ENCODE assay signal across 8 mouse cellular contexts in genomic region chr11:24078706-24079316, GRCm38 (mm10). TPM values are rescaled to one million over a fixed set of nuclear protein-coding genes. Genes with fewer than 3 reads are reported as not detected.
DNase-seq lines count a peak whose midpoint lies in the region; ATAC-seq and TF ChIP-seq lines count a peak whose summit lies in the region.

No protein-coding gene starts in this region.

- peak overlapping the region; percentile 96 for H3K4me3 ChIP-seq in forebrain, embryonic 12.5 days (replicated peaks)
- peak overlapping the region; percentile 72 for H3K4me3 ChIP-seq in intestine, embryonic 15.5 days (replicated peaks)
- H3K4me3 ChIP-seq in lung, embryonic 16.5 days (ENCODE audit: low read length), result peak overlapping the region; percentile 65
- H3K4me3 ChIP-seq in small intestine, adult 2 months (ENCODE audit: low read depth, low read length), result peak overlapping the region; percentile 67

- H3K27me3 ChIP-seq in forebrain, embryonic 12.5 days, result no peaks in the 10 kb centered on the region
- H3K27me3 ChIP-seq in intestine, embryonic 15.5 days (replicated peaks), result no peaks in the 10 kb centered on the region
- peaks cover 15% of the 10 kb centered on the region for H3K27me3 ChIP-seq in lung, embryonic 16.5 days (ENCODE audit: control insufficient read depth, insufficient read depth, low read depth, low read length)
- peaks cover 11% of the 10 kb centered on the region; the same call in 1 of the 2 replicates for H3K27me3 ChIP-seq in small intestine, adult 2 months (ENCODE audit: control insufficient read depth, insufficient read depth, low read length)

- TF ChIP-seq POLR2A in small intestine, adult 2 months (IDR thresholded peaks at IDR 0.05; ENCODE audit: low read depth, low read length), result no peak

- peak overlapping the region; percentile 99 for H3K27ac ChIP-seq in forebrain, embryonic 12.5 days
- H3K27ac ChIP-seq in intestine, embryonic 15.5 days, result peak overlapping the region; percentile 93
- H3K27ac ChIP-seq in lung, embryonic 16.5 days (ENCODE audit: low read length), result peak overlapping the region; percentile 89
- H3K27ac ChIP-seq in small intestine, adult 2 months (ENCODE audit: insufficient read depth, low read depth, low read length), result peak overlapping the region; percentile 72

- peak overlapping the region; percentile 98 for H3K9ac ChIP-seq in forebrain, embryonic 12.5 days
- peak overlapping the region; percentile 70 for H3K9ac ChIP-seq in intestine, embryonic 15.5 days
- H3K9ac ChIP-seq in lung, embryonic 16.5 days (ENCODE audit: low read length), result peak overlapping the region; percentile 74

- TF ChIP-seq CTCF in small intestine, adult 2 months (IDR thresholded peaks at IDR 0.05; ENCODE audit: extremely low read depth, insufficient read length, insufficient replicate concordance, low read depth, low read length), result no peak

- H3K36me3 ChIP-seq in forebrain, embryonic 12.5 days (replicated peaks), result no peaks in the 10 kb centered on the region; the same call in 1 of the 2 replicates
- no peaks in the 10 kb centered on the region for H3K36me3 ChIP-seq in intestine, embryonic 15.5 days
- no peaks in the 10 kb centered on the region for H3K36me3 ChIP-seq in lung, embryonic 16.5 days (ENCODE audit: control insufficient read depth, insufficient read depth, low read length)
- no peaks in the 10 kb centered on the region for H3K36me3 ChIP-seq in small intestine, adult 2 months (ENCODE audit: control insufficient read depth, insufficient read depth, low read length)

- no peak for ATAC-seq in forebrain, embryonic 12.5 days (ENCODE audit: low FRiP score)
- ATAC-seq in intestine, embryonic 15.5 days, result no peak
- ATAC-seq in lung, embryonic 16.5 days (ENCODE audit: low read depth), result no peak

- H3K4me1 ChIP-seq in forebrain, embryonic 12.5 days, result peaks cover 41% of the 10 kb centered on the region
- H3K4me1 ChIP-seq in intestine, embryonic 15.5 days (replicated peaks), result peaks cover 19% of the 10 kb centered on the region
- peaks cover 27% of the 10 kb centered on the region for H3K4me1 ChIP-seq in lung, embryonic 16.5 days (replicated peaks; ENCODE audit: control insufficient read depth, insufficient read depth, low read length)
- peaks cover 3% of the 10 kb centered on the region; the same call in 1 of the 2 replicates for H3K4me1 ChIP-seq in small intestine, adult 2 months (ENCODE audit: control insufficient read depth, insufficient read depth, insufficient read length, low read length)

- intact Hi-C loops in gastrocnemius, postnatal 14 days (cut with DNase I; ENCODE audit: low total_unique reads), result no loop called here

- 0% methylated on average over 38 of the region's 38 CpGs for WGBS in forebrain, embryonic 12.5 days
- under 1% methylated on average over 38 of the region's 38 CpGs for WGBS in intestine, embryonic 15.5 days
- WGBS in lung, embryonic 16.5 days, result under 1% methylated on average over 29 of the region's 38 CpGs
- WGBS in small intestine, adult 2 months, result under 1% methylated on average over 38 of the region's 38 CpGs

- DNase-seq in gastrocnemius, postnatal 10 days, result peak; percentile 31
- DNase-seq in gastrocnemius, postnatal 14 days, result no peak
- DNase-seq in WW6 (ENCODE audit: low read depth, low spot score), result peak; percentile 39
- no peak for DNase-seq in MN1 (ENCODE audit: low spot score)

- H3K9me3 ChIP-seq in forebrain, embryonic 12.5 days, result no peaks in the 10 kb centered on the region
- no peaks in the 10 kb centered on the region for H3K9me3 ChIP-seq in intestine, embryonic 15.5 days
- no peaks in the 10 kb centered on the region for H3K9me3 ChIP-seq in lung, embryonic 16.5 days (ENCODE audit: control insufficient read depth, low read length)

- peak overlapping the region; percentile 96 for H3K4me2 ChIP-seq in forebrain, embryonic 12.5 days
- H3K4me2 ChIP-seq in intestine, embryonic 15.5 days (replicated peaks), result peak overlapping the region; percentile 97
- peak overlapping the region; percentile 97 for H3K4me2 ChIP-seq in lung, embryonic 16.5 days (ENCODE audit: low read depth, low read length)

RNA-seq across cellular contexts. Expression of gene Bcl11a, which starts 1.0 kb away (rescaled TPM):
- total RNA-seq in gastrocnemius, postnatal 10 days (2021), result under 1 TPM; 0.54 to 0.97 TPM
- total RNA-seq in gastrocnemius, postnatal 14 days (2021), result under 1 TPM; 0.04 to 0.18 TPM
- 129 and 130 TPM in 2 replicates for polyA plus RNA-seq in forebrain, embryonic 12.5 days (2016; fragmentation: Nextera tagmentation; extraction: Ambion mirVana)
- 17.3 and 19.7 TPM in 2 replicates for polyA plus RNA-seq in intestine, embryonic 15.5 days (2015; fragmentation: Nextera tagmentation; extraction: Ambion mirVana)
- 13.0 and 15.3 TPM in 2 replicates for polyA plus RNA-seq in lung, embryonic 16.5 days (2015; fragmentation: Nextera tagmentation; extraction: Ambion mirVana)
- 2.0 and 3.7 TPM in 2 replicates for polyA plus RNA-seq in small intestine, adult 2 months (2012; rRNA removed)

RNA-seq across cellular contexts. Expression of gene A830031A19Rik, which starts 4.0 kb away (rescaled TPM):
- total RNA-seq in gastrocnemius, postnatal 10 days (2021), result not detected
- not detected for total RNA-seq in gastrocnemius, postnatal 14 days (2021)
- polyA plus RNA-seq in forebrain, embryonic 12.5 days (2016; fragmentation: Nextera tagmentation; extraction: Ambion mirVana), result not detected in 2 replicates
- not detected in 2 replicates for polyA plus RNA-seq in intestine, embryonic 15.5 days (2015; fragmentation: Nextera tagmentation; extraction: Ambion mirVana)
- polyA plus RNA-seq in lung, embryonic 16.5 days (2015; fragmentation: Nextera tagmentation; extraction: Ambion mirVana), result not detected in 2 replicates
- polyA plus RNA-seq in small intestine, adult 2 months (2012; rRNA removed), result not detected in 2 replicates

Comparison
In these comparisons a context has a peak if more than half of its experiments do, and no peak if none do; other contexts are left out.
1. DNase-seq: peak in gastrocnemius, postnatal 10 days (single experiment) and WW6 (single experiment); none in gastrocnemius, postnatal 14 days (single experiment) and MN1 (single experiment).
2. Peak in every context shown above with its lines, with median percentiles within 50 percentile points of each other: H3K27ac ChIP-seq, H3K4me2 ChIP-seq, H3K4me3 ChIP-seq and H3K9ac ChIP-seq.